Mouse (Mus musculus) cerebellum, postnatal 14 days (tissue): ENCODE results near the gene Cntn2.
"Not testable (repeated sequence)": the region's sequence is repeated elsewhere in the genome, so short reads cannot be mapped to it uniquely, and the experiment has no call there.

Source experiments
- DNase-seq, 2 experiments: peaks; one replicate each; pipeline ENCODE4 v3.0.0; 2021; ENCODE audit warnings: mixed read lengths in 2 of 2

The Cntn2 gene

DNA sequence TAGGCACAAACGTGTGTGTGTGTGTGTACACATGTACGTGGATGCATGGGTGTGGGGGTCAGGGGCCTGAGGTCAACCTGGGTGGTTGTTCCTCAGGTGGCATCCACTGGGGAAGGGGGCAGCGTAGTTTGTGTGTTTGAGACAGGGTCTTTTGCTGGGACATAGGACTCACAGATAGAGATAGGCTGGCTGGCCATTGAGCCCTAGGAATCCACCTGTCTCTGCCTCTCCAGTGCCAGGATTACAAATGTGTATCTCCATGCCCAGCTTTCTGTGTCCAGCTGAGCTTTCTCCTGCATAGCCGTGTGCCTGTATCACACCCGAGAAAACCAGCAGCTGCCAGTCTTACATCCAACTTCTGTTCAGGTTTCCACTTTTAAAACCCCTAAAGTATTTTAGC, 33.3 kb downstream of the Cntn2 start:
- DNase-seq, result peak; percentile 51 to 62

DNA sequence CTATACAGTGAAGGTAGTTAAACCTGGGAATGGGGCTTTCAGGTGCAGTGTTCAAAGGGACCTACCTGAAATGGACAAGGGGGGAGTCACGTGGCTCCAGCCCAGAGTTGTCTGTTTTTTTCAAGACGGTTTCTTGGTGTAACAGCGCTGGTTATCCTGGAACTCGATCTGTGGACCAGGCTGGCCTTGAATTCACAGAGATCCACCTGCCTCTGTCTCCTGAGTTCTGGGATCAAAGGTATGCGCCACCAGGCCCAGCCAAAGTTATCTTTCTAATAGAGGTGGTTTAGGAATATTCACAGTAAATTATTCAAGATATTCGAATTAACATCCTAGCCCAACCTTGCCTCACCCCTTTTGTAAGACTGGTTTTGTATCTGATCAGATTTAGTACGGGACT, 36.4 kb downstream of the Cntn2 start:
- DNase-seq, result no peak

DNA sequence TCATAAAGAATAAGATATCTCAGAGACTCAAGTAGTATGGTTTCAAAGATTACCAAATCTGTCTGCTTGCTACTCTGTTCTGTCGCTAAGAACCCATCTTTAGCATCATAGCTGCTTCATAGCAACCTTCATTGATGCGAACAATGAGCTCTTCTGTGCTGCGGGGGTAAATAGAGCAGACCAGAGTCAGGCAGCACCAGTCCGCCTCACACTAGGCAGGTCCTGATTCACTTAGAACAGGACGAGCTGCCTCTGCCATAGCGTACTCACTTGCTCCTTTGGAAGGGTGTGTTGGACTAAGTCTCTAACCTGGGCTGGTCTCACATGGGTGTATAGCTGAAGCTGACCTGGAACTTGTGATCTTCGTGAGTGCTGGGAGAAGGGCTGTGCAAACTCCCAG, 37.0 kb downstream of the Cntn2 start, which contains the start of gene Tmem81:
Gene Tmem81 (plus strand): TSS at position 173 of the 400 bp plus-strand sequence.
- no peak for DNase-seq

DNA sequence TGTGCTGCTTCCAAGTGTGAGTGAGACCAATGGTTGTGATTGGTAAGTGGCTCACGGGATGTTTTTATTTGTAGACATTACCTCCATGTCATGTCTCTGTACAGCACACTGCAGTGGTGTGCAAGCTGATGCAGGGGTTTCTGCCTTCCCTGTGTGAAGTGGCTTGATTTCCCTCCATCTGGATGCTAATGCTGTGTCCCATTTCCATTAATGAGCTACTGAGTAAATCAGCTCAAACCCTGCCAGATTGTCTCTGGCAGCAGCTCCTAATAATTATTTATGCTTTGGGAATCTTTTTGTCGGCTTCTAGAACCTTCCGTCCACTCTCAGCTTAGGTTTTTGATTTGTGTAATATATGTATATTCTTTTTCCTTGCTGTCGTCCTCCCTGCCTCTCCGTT, 37.9 kb downstream of the Cntn2 start:
- no peak for DNase-seq

DNA sequence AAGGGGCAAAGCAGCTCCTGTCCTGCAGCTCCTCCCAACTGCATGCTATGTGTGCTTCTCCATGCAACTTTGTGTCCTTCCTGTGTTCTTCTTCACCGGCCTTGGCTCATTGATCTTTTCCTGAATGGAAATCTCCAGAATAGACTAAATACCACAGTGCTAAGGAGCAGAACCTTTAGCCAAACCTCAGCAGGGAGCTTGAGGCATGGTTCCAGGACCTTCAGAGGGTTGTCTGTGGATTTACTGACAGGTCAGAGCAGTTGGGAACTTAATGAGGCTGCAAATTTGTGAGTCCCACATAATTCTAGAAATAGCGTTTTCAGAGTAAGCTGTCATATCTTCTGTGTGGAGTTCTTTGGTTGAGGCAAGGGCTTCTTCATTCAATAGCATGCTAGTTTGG, 42.5 kb downstream of the Cntn2 start:
- DNase-seq, result peak; percentile 67 to 69

DNA sequence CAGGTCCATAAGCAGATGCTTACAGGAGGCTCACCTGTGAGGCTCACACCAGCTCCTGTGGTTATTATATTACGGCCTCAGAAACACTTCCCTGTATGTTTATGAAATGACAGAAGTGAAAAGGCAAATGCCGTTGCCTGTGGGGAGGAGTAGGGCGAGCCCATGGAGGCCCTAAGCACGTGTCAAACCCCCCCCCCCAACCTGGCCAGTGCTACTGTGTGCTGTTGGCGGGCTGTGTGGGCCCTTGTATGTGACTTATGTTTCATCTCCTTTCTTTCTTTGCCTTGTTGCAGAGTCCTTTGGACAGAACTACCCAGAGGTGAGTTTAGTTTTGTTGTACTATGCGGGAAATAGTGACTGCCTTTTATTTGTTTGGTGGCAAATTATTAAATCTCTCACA, 59.3 kb downstream of the Cntn2 start:
- DNase-seq, result no peak

DNA sequence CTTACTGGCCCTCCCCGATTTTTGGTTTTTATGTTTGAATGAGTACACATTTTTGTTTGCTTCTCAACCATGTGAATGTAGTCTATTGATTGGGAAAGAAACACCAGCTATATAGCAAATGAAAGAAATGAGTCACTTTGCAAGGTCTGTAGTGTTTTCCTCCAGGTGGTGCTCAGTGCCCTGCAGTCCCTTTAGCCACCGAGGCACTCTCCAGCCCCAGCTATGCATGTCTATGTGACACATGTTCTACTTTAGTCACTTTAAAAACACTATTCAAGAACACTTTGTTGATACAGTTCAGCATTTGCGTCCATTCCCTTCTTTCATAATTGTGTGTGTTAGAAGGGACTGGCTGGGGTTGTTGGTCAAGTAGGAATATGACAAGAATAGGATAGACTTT, 59.8 kb downstream of the Cntn2 start:
- no peak for DNase-seq

DNA sequence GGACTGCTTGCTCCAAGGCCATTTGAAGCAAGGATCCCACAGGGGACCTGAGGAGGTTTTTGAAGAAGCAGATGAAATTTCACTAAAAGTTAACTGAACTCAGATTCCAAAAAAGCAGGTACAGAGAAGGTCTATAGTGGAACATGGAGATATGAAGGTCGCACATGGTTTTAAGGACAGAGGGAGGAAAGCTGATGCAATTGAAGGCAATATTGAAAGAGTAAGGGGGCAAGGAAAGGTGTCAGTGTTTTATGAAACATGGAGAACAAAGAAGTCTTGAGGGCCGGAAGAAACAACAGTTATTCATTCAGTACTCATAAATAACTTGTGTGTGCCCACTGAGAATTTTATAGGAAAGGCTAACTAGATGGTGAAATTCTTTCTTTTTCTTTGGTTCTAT, 61.4 kb downstream of the Cntn2 start:
- DNase-seq, result no peak

DNA sequence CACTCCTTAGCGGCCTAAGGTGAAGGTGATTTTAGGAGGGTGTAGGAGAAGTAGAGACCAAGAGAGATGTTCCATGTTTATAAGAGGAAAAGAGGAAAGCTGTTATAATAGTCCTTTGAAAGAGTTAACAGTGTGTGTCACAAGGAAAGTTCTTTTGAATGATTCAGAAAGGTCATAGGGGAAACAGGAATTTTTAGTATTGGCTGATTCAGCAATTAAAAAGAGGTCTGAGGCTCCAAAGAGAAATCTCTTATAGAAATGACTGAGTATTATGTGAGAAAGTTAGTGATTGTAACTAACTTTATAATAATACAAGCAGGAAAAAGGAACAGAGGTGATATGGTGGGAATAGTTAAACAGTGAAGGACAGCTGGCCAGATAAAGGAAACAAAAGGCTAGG, 63.6 kb downstream of the Cntn2 start:
- no peak for DNase-seq

DNA sequence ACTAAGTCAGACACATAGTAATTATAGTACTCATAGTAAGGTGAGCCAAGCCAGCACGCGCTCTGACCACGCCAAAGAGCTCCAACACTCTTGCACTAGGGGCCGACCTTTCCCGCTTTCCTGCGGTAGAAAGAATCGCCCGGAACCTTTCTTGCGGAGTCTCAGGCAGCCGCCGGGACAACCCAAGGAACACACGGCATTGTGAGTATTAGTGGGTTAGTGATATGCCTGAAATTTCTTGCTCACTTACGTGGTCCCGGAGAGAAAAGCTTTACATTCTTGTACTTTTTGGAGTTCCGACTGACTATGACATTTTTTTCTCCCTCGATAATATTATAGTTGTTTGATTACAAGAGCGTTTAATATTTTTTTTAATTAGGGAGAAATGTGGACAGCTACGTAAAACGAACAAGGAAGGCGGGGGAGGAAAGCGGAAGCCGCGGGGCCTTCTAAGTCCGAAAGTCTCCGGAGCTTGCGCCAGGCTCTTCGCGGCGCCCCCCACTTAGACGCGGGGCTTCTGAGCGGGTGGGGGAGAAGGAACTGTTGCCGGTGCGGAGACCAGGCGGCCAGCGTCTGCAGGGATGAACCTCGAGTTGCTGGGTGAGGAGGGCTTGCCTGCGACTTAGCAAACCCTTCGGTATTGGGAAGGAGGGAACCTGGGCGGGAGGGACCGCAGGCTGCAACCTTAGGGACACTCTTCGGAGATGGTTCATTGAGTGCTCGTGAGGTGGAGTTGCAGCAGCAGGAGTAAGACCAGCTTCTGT, 65.9 kb downstream of the Cntn2 start, which contains the start of gene Rbbp5:
Gene Rbbp5 (plus strand): TSS at position 438 of the 764 bp plus-strand sequence.
- peak; percentile 94 to 95 for DNase-seq

DNA sequence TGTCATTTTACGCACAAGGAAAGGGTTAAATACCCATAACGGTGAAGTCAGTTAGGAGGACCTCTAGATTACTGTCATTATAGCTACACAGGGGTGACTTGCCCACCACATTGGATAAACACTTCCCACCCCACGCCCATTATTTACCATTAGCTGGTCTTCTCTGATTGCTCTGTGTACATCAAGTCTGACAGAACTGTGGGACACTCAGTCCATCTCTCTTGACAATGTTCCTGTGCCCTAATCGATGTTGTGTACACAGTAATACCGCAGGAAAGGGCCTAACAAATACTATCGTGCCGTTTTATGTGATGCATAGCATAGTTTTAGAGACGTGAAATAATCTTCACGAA, 66.5 kb downstream of the Cntn2 start:
- no peak for DNase-seq

DNA sequence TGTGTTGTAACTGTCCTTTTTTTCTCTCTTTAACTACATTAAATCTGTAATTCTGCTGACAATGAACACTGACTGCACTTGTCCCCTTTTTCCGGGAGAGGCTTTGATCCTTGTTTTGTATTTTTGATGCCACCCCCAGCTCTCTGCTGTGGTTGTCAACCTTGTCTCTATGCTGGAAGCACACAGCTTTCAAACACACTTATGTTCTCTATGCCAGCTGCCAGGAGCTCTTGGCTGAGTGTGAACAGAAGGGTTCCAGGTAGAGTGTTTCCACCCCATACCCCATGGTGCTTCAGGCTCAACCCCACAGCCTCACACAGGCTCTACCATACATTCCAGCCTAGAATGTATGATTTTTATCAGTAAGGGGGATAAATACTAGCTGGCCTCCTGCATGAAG, 68.6 kb downstream of the Cntn2 start:
- DNase-seq, result no peak

DNA sequence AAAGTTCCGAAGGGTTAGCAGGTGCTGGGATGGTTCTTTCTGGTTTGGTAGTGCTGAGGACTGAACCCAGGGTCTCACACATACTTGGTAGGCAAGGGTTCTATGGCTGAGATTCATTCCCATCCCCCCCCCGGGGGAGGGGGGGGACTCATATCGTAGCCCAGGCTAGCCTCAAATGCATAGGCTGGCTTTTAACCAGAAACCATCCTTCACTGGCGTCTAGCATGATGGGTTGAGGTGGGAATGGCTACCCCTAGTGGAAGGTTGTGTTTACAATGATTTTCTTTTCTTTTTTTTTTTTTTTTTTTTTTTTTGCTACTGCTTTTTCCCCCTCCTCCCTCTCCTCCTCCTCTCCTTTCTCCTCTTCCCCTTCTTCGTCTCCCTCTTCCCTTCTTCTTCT, 70.5 kb downstream of the Cntn2 start:
- peak in 1 of 2 experiments; percentile 20 for DNase-seq

DNA sequence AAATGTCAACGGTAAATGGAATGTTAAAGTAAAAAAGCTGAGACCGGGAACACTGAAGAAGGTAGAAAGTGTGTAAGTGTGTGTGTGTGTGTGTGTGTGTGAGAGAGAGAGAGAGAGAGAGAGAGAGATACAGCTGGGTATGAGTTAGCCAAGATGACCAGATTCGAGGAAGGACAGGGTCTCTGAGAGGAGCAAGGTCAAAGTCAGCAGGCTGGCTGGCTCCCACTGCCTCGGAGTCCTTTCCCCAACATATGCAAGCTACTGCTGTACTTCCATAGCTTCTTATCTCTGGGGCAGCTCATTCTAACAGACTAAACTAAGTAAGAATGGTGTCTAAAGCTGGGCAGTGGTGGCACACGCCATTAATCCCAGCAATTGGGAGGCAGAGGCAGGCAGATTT, 71.6 kb downstream of the Cntn2 start:
- DNase-seq, result no peak

DNA sequence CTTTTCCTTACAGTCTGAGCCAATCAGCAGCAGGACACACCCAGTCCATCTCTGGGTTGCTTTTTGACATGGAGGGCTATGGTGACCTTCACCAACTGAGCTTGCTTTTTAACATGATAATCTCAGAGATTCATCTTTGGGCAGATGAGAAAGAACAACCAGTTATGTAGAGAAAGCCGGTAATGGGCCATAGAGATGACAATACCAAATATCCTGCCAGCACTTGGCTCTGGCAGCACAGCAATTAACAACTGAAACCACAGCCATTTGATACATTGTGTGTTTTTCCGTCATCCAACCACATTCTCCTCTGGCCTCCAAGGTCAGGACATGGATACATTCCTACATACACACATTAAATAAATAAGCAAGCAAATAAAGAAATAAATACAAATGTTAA, 72.0 kb downstream of the Cntn2 start:
- DNase-seq, result no peak

DNA sequence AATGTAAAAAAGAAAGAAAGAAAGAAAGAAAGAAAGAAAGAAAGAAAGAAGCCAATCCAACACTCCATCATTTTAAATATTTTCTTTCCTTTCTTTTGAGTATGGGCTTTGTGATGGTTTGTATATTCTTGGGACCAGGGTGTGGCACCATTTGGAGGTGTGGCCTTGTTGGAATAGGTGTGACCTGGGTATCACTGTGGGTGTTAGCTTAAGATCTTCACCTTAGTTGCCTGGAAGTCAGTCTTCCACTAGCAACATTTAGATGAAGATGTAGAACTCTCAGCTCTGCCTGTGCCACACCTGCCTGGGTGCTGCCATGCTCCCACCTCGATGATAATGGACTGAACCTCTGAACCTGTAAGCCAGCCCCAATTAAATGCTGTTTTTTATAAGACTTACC, 73.0 kb downstream of the Cntn2 start:
- not testable (repeated sequence) for DNase-seq

DNA sequence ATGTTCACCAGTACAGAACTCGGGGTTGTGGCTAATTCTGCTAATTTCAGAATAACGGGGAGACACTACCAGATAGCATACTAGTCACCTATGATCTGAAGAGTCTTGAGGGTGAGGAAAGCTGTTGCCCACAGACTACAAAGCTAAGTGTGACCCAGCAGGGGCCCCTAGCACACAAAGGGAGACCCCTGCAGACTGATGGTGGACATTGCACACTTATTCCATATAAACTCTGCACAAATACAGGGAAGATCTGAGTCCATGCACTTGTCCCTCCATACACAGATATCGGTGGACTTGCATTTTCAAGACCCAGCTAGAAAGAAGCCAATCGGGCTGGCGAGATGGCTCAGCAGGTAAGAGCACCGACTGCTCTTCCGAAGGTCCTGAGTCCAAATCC, 73.5 kb downstream of the Cntn2 start:
- no peak for DNase-seq

DNA sequence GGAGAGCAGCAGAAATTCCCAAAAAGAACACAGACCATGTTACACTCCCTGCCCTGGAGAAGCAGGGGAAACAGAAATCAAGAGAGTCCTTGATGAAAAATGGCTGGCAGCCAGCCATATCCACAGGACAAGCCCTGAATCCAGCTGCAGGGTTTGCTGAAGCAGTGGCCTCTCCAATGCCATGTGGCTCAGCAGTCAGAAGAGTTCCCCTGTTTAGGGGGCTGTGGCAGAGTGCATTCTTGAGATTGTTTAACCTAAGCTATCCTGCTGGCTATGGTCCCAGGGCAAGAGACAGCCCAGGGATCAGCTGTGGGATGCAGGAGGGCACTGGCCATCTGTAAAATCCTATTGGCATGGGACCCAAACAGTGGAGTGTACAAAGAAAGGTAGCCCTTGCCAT, 74.1 kb downstream of the Cntn2 start:
- DNase-seq, result peak; percentile 15 to 17

DNA sequence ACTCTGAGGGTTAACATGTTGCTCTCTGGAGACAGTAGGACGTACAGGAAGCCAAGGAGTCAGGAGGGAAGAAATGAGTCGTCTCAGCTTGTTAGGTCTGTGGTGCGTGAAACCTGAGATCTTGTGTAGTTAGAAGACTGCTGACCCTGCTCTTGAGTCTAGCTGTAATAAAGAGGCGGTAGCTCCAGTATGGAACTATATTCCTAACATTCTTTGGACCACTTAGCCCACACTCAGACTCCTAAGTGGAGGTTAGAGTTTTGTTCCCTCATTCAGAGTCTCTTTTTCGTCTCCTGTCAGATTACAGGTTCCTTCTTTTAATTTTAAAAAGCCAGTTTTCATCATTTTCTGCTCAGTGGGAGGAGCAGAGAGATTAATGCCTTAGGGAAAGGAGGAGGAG, 78.4 kb downstream of the Cntn2 start:
- DNase-seq, result no peak
